Mouse (Mus musculus) lung, postnatal 0 days (tissue): ENCODE measurements around the gene Dnah12. TPM values are rescaled to one million over a fixed set of nuclear protein-coding genes. Genes with fewer than 3 reads are reported as not detected.

Experiments
- ATAC-seq: fragments of 200-750 bp; cut with Nextera tagmentation; 2 replicates; pipeline ENCODE4 v1.8.0; 2017; ENCODE audit warnings: moderate library complexity
- DNase-seq: peaks from one replicate; pipeline ENCODE4 v3.0.0-alpha.2; 2016; ENCODE audit warnings: low spot score
- H3K27ac ChIP-seq: fragments of 300-500 bp; sonication (generic); 2 replicates; pipeline ENCODE4 v1.5.1; 2014; ENCODE audit warnings: antibody characterized with exemption, mild to moderate bottlenecking, low read length, mixed read lengths
- H3K27me3 ChIP-seq: fragments of 300-500 bp; sonication (generic); replicated peaks from 2 replicates; pipeline ENCODE4 v1.6.1; 2014; ENCODE audit warnings: low read length, mixed read lengths; ENCODE audit not compliant: insufficient read depth
- H3K36me3 ChIP-seq: fragments of 300-500 bp; sonication (generic); 2 replicates; pipeline ENCODE4 v1.6.1; 2014; ENCODE audit warnings: low read length, mixed read lengths; ENCODE audit not compliant: insufficient read depth
- H3K4me1 ChIP-seq: fragments of 300-500 bp; sonication (generic); 2 replicates; pipeline ENCODE4 v1.6.1; 2014; ENCODE audit warnings: antibody characterized with exemption, low read depth, low read length, mixed read lengths; ENCODE audit not compliant: insufficient read depth
- H3K4me2 ChIP-seq: fragments of 300-500 bp; sonication (generic); replicated peaks from 2 replicates; pipeline ENCODE4 v1.6.1; 2014; ENCODE audit warnings: low read depth, mild to moderate bottlenecking, low read length, moderate library complexity, mixed read lengths
- H3K4me3 ChIP-seq: fragments of 300-500 bp; sonication (generic); 2 replicates; pipeline ENCODE4 v1.5.1; 2014; ENCODE audit warnings: low read depth, low read length
- H3K9ac ChIP-seq: fragments of 300-500 bp; sonication (generic); replicated peaks from 2 replicates; pipeline ENCODE4 v1.6.1; 2014; ENCODE audit warnings: low read depth, mild to moderate bottlenecking
- H3K9me3 ChIP-seq: fragments of 300-500 bp; sonication (generic); 2 replicates; pipeline ENCODE4 v1.6.1; 2016; ENCODE audit warnings: low read length, mixed read lengths
- CTCF ChIP-seq: IDR thresholded peaks from 2 replicates; pipeline ENCODE4 v1.5.1; 2016; ENCODE audit warnings: antibody characterized with exemption, mild to moderate bottlenecking
- EP300 ChIP-seq: IDR thresholded peaks from 2 replicates; pipeline ENCODE4 v1.6.1; 2016; ENCODE audit warnings: antibody characterized with exemption, mild to moderate bottlenecking, control low read depth
- WGBS: fragments of 180-500 bp; shearing (Covaris S2); extraction: QIAGEN DNeasy Blood & Tissue Kit; methylation state at CpG from one replicate; pipeline ENCODE4 v1.1.7; 2014; 5-methylcytosine and 5-hydroxymethylcytosine counted together
- microRNA-seq: library from miRNA; unstranded; fragments of <30 nt; microRNA quantifications from one replicate; pipeline ENCODE4, GENCODE M21; 2016
- polyA plus RNA-seq: library from polyadenylated mRNA; unstranded; fragments of >200 nt; fragmentation: Nextera tagmentation; extraction: Ambion mirVana; gene quantifications from 2 replicates; pipeline ENCODE4 v1.2.1, GENCODE M21; 2015

Gene Dnah12
- polyA plus RNA-seq, 1 experiment from 2014 or later = 1.6 TPM

DNA sequence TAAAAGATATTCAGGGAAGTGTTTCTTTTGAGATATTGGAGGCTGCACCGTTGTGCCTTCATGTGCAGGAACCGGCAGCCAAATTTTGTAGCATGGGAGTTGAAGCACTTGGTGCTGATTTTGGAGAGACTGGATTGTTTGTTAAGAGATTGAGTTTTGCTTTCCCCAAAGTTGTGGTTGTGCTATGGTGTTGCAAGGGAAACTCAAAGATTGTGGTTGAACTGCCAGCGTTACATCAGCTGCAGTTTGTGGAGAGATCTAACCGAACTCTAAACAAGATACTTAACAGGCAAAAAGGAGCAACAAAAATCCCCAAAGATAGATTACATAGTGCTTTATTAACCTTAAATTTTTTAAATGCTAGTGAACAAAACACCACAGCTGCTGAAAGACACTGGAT is 242.5 kb downstream of the Dnah12 start:
- no peak for DNase-seq
- Histone ChIP-seq H3K4me3 (no peak overlapping the region), H3K9me3 (no peaks in the 10 kb centered on the region), H3K4me1 (no peaks in the 10 kb centered on the region), H3K36me3 (no peaks in the 10 kb centered on the region), H3K27ac (no peak overlapping the region), H3K27me3 (no peaks in the 10 kb centered on the region), H3K9ac (no peak overlapping the region), H3K4me2 (no peak overlapping the region)
- ATAC-seq = no peak
- WGBS = 88% methylated on average over 4 of the region's 4 CpGs
- TF ChIP-seq EP300 (no peak), CTCF (no peak)

Small RNA genes lying within 50 kb of the gene (microRNA-seq; reads per million reads assigned to microRNA genes)
- not detected for gene Mir7672

Other genes with a start within 250 kb of the Dnah12 start
- 19.6 and 21.3 TPM in 2 replicates for gene Slmap, start 158.3 kb upstream of the Dnah12 start, polyA plus RNA-seq
- 30.7 and 30.8 TPM in 2 replicates for gene Dennd6a, start 119.4 kb upstream of the Dnah12 start, polyA plus RNA-seq
- 347 and 352 TPM in 2 replicates for gene Arf4, start 55.2 kb upstream of the Dnah12 start, polyA plus RNA-seq
- gene Pde12, start 23.4 kb upstream of the Dnah12 start, polyA plus RNA-seq = 5.4 and 5.5 TPM in 2 replicates
- gene Asb14, start 201.3 kb downstream of the Dnah12 start, polyA plus RNA-seq = 0.24 and 0.64 TPM in 2 replicates